Mouse (Mus musculus) WW6 (cell line): ENCODE measurements around the gene Tmem150c.

Experiments
- DNase-seq: peaks from one replicate; pipeline ENCODE4 v3.0.0-alpha.2; 2013; ENCODE audit warnings: low read depth, low spot score

Gene Tmem150c

GRCm38 (mm10) chr5:100166591-100167491 is 7.2 kb upstream of the Tmem150c start:
- DNase-seq, result no peak

- DNase-seq, result no peak
Measured at GRCm38 (mm10) chr5:100163368-100163767, 3.8 kb upstream of the Tmem150c start.

- DNase-seq, result no peak
Measured at GRCm38 (mm10) chr5:100162857-100163256, 3.2 kb upstream of the Tmem150c start.

- DNase-seq, result no peak
Measured at GRCm38 (mm10) chr5:100162053-100162452, 2.4 kb upstream of the Tmem150c start.

GRCm38 (mm10) chr5:100158791-100159637 is 594 bp downstream of the Tmem150c start:
- no peak for DNase-seq

- no peak for DNase-seq
Measured at GRCm38 (mm10) chr5:100158301-100158700, 1.3 kb downstream of the Tmem150c start.

- DNase-seq, result no peak
Measured at GRCm38 (mm10) chr5:100155646-100156045, 4.0 kb downstream of the Tmem150c start.

GRCm38 (mm10) chr5:100149967-100150366 is 9.6 kb downstream of the Tmem150c start:
- DNase-seq, result no peak

- no peak for DNase-seq
Measured at GRCm38 (mm10) chr5:100144836-100145235, 14.8 kb downstream of the Tmem150c start.

GRCm38 (mm10) chr5:100127283-100127682 is 32.3 kb downstream of the Tmem150c start:
- no peak for DNase-seq

- DNase-seq, result no peak
Measured at GRCm38 (mm10) chr5:100125409-100126123, 34.0 kb downstream of the Tmem150c start.

GRCm38 (mm10) chr5:100124530-100124929 is 35.1 kb downstream of the Tmem150c start:
- no peak for DNase-seq

GRCm38 (mm10) chr5:100123283-100123682 is 36.3 kb downstream of the Tmem150c start:
- no peak for DNase-seq

- DNase-seq, result no peak
Measured at GRCm38 (mm10) chr5:100121170-100121569, 38.4 kb downstream of the Tmem150c start.

- DNase-seq, result no peak
Measured at GRCm38 (mm10) chr5:100120711-100121141, 38.9 kb downstream of the Tmem150c start.

GRCm38 (mm10) chr5:100119331-100119730 is 40.3 kb downstream of the Tmem150c start:
- DNase-seq, result no peak

- no peak for DNase-seq
Measured at GRCm38 (mm10) chr5:100113403-100113802, 46.2 kb downstream of the Tmem150c start.

GRCm38 (mm10) chr5:100110581-100110980 is 49.0 kb downstream of the Tmem150c start:
- DNase-seq, result no peak

GRCm38 (mm10) chr5:100109543-100110282 is 49.9 kb downstream of the Tmem150c start:
- DNase-seq, result no peak

- no peak for DNase-seq
Measured at GRCm38 (mm10) chr5:100108866-100109265, 50.7 kb downstream of the Tmem150c start.

GRCm38 (mm10) chr5:100102395-100102794 is 57.2 kb downstream of the Tmem150c start:
- DNase-seq, result no peak
